Mouse (Mus musculus) forebrain, postnatal 0 days (tissue): ENCODE measurements around the gene Mdc1. TPM values are rescaled to one million over a fixed set of nuclear protein-coding genes. Genes with fewer than 3 reads are reported as not detected.

ENCODE experiments used
- ATAC-seq: fragments of 200-750 bp; cut with Nextera tagmentation; 2 replicates; pipeline ENCODE4 v1.8.0; 2017; ENCODE audit warnings: mild to moderate bottlenecking, moderate library complexity
- DNase-seq: peaks from one replicate; pipeline ENCODE4 v3.0.0-alpha.2; 2015
- H3K27ac ChIP-seq: fragments of 300-500 bp; sonication (generic); 2 replicates; pipeline ENCODE4 v1.5.1; 2014; ENCODE audit warnings: low read depth, mild to moderate bottlenecking, antibody characterized with exemption, low read length, moderate library complexity, mixed read lengths
- H3K27me3 ChIP-seq: fragments of 300-500 bp; sonication (generic); 2 replicates; pipeline ENCODE4 v1.6.1; 2014; ENCODE audit warnings: mild to moderate bottlenecking, low read length, mixed read lengths; ENCODE audit not compliant: insufficient read depth
- H3K36me3 ChIP-seq: fragments of 300-500 bp; sonication (generic); 2 replicates; pipeline ENCODE4 v1.6.1; 2014; ENCODE audit warnings: mild to moderate bottlenecking, moderate library complexity; ENCODE audit not compliant: insufficient read depth
- H3K4me1 ChIP-seq: fragments of 300-500 bp; sonication (generic); 2 replicates; pipeline ENCODE4 v1.6.1; 2014; ENCODE audit warnings: antibody characterized with exemption; ENCODE audit not compliant: insufficient read depth
- H3K4me2 ChIP-seq: fragments of 300-500 bp; sonication (generic); 2 replicates; pipeline ENCODE4 v1.6.1; 2014; ENCODE audit warnings: low read depth, mild to moderate bottlenecking, moderate library complexity
- H3K4me3 ChIP-seq: fragments of 300-500 bp; sonication (generic); 2 replicates; pipeline ENCODE4 v1.5.1; 2014; ENCODE audit warnings: low read depth, low read length, mixed read lengths
- H3K9ac ChIP-seq: fragments of 300-500 bp; sonication (generic); 2 replicates; pipeline ENCODE4 v1.6.1; 2014; ENCODE audit warnings: mild to moderate bottlenecking
- H3K9me3 ChIP-seq: fragments of 300-500 bp; sonication (generic); 2 replicates; pipeline ENCODE4 v1.6.1; 2016; ENCODE audit warnings: low read length
- CTCF ChIP-seq: sonication (generic); IDR thresholded peaks from 2 replicates; pipeline ENCODE4 v1.5.1; 2016; ENCODE audit warnings: antibody characterized with exemption, control low read depth, low read depth
- WGBS: fragments of 180-500 bp; shearing (Covaris S2); extraction: QIAGEN DNeasy Blood & Tissue Kit; methylation state at CpG from one replicate; pipeline ENCODE4 v1.1.7; 2014; 5-methylcytosine and 5-hydroxymethylcytosine counted together
- polyA plus RNA-seq: library from polyadenylated mRNA; unstranded; fragments of >200 nt; fragmentation: Nextera tagmentation; extraction: Ambion mirVana; gene quantifications from 2 replicates; pipeline ENCODE4 v1.2.1, GENCODE M21; 2015
- total RNA-seq: library from RNA; depleted of rRNA; stranded (reverse); fragments of >200 nt; gene quantifications from 2 replicates; pipeline ENCODE4 v1.2.3, GENCODE M21; 2014

The Mdc1 gene
- total and polyA plus RNA-seq, 2 experiments from 2014 or later: 4.4 to 20.4 TPM

- Histone ChIP-seq H3K4me3 (no peak overlapping the region), H3K27ac (no peak overlapping the region), H3K9me3 (no peaks in the 10 kb centered on the region), H3K4me1 (no peaks in the 10 kb centered on the region), H3K4me2 (no peak overlapping the region), H3K9ac (no peak overlapping the region), H3K36me3 (no peaks in the 10 kb centered on the region), H3K27me3 (no peaks in the 10 kb centered on the region)
- no peak for DNase-seq
- no peak for ATAC-seq
- TF ChIP-seq CTCF: no peak
- WGBS: 74% methylated on average over 7 of the region's 7 CpGs
Observed at GRCm38 (mm10) chr17:35813653-35814052, 27.7 kb upstream of the Mdc1 start.

GRCm38 (mm10) chr17:35814678-35815077 lies 26.6 kb upstream of the Mdc1 start:
- no peak for ATAC-seq
- no peak for TF ChIP-seq CTCF
- Histone ChIP-seq H3K9ac (no peak overlapping the region), H3K36me3 (no peaks in the 10 kb centered on the region), H3K27me3 (no peaks in the 10 kb centered on the region), H3K27ac (no peak overlapping the region), H3K9me3 (no peaks in the 10 kb centered on the region), H3K4me3 (no peak overlapping the region), H3K4me1 (no peaks in the 10 kb centered on the region), H3K4me2 (no peak overlapping the region)
- DNase-seq: no peak
- WGBS: 67% methylated on average over 6 of the region's 6 CpGs

GRCm38 (mm10) chr17:35815836-35816235 lies 25.5 kb upstream of the Mdc1 start:
- H3K27me3 ChIP-seq: no peaks in the 10 kb centered on the region
- ATAC-seq: no peak
- no peak overlapping the region for H3K4me2 ChIP-seq
- TF ChIP-seq CTCF: no peak
- no peak overlapping the region for H3K4me3 ChIP-seq
- 71% methylated on average over 7 of the region's 7 CpGs for WGBS
- no peak for DNase-seq
- no peaks in the 10 kb centered on the region for H3K9me3 ChIP-seq
- H3K36me3 ChIP-seq: no peaks in the 10 kb centered on the region
- H3K9ac ChIP-seq: no peak overlapping the region
- no peaks in the 10 kb centered on the region for H3K4me1 ChIP-seq
- no peak overlapping the region for H3K27ac ChIP-seq

GRCm38 (mm10) chr17:35816686-35817085 lies 24.6 kb upstream of the Mdc1 start:
- no peak for TF ChIP-seq CTCF
- Histone ChIP-seq H3K4me1 (no peaks in the 10 kb centered on the region), H3K27me3 (no peaks in the 10 kb centered on the region), H3K36me3 (no peaks in the 10 kb centered on the region), H3K9me3 (no peaks in the 10 kb centered on the region), H3K4me2 (no peak overlapping the region), H3K4me3 (no peak overlapping the region), H3K27ac (no peak overlapping the region), H3K9ac (no peak overlapping the region)
- ATAC-seq: no peak
- 45% methylated on average over 10 of the region's 14 CpGs for WGBS
- DNase-seq: no peak

- WGBS: 63% methylated on average over 10 of the region's 10 CpGs
- Histone ChIP-seq H3K4me3 (no peak overlapping the region), H3K36me3 (no peaks in the 10 kb centered on the region), H3K27ac (no peak overlapping the region), H3K4me2 (no peak overlapping the region), H3K9me3 (no peaks in the 10 kb centered on the region), H3K27me3 (no peaks in the 10 kb centered on the region), H3K9ac (no peak overlapping the region), H3K4me1 (peaks cover 4% of the 10 kb centered on the region; the same call in 1 of the 2 replicates)
- TF ChIP-seq CTCF: no peak
- no peak for ATAC-seq
- no peak for DNase-seq
Observed at GRCm38 (mm10) chr17:35817226-35817625, 24.1 kb upstream of the Mdc1 start.

GRCm38 (mm10) chr17:35820111-35820510 lies 21.2 kb upstream of the Mdc1 start:
- WGBS: 81% methylated on average over 5 of the region's 5 CpGs
- Histone ChIP-seq H3K9ac (no peak overlapping the region), H3K36me3 (no peaks in the 10 kb centered on the region), H3K9me3 (no peaks in the 10 kb centered on the region), H3K4me2 (no peak overlapping the region), H3K4me1 (peaks cover 14% of the 10 kb centered on the region), H3K4me3 (no peak overlapping the region), H3K27ac (no peak overlapping the region), H3K27me3 (no peaks in the 10 kb centered on the region)
- no peak for DNase-seq
- no peak for TF ChIP-seq CTCF
- no peak for ATAC-seq

- 3% methylated on average over 62 of the region's 62 CpGs for WGBS
- Histone ChIP-seq H3K4me3 (peak within 1 kb of the TSS; percentile 72), H3K9ac (peak within 1 kb of the TSS; percentile 79), H3K27me3 (no peaks in the 10 kb centered on the region), H3K36me3 (peaks cover 6% of the 10 kb centered on the region), H3K27ac (peak within 1 kb of the TSS; percentile 46; the same call in 1 of the 2 replicates), H3K4me2 (peak within 1 kb of the TSS; percentile 80), H3K9me3 (no peaks in the 10 kb centered on the region), H3K4me1 (peaks cover 14% of the 10 kb centered on the region)
- TF ChIP-seq CTCF: no peak
- DNase-seq (peak; percentile 65), ATAC-seq (peak; percentile 19; the same call in 1 of the 2 replicates)
Observed at GRCm38 (mm10) chr17:35821439-35822430, 19.6 kb upstream of the Mdc1 start, which contains the start of gene Ier3. TSS of gene Ier3 (plus strand) at chr17:35821684.
